Mouse (Mus musculus) urinary bladder, adult 18-20 months (tissue): ENCODE results near the gene Catsper2.

Experiments used
- DNase-seq, 2 experiments: peaks; one replicate each; pipeline ENCODE4 v3.0.0; 2022; ENCODE audit warnings: low spot score in 2 of 2, mixed read lengths in 2 of 2

The Catsper2 gene

DNA sequence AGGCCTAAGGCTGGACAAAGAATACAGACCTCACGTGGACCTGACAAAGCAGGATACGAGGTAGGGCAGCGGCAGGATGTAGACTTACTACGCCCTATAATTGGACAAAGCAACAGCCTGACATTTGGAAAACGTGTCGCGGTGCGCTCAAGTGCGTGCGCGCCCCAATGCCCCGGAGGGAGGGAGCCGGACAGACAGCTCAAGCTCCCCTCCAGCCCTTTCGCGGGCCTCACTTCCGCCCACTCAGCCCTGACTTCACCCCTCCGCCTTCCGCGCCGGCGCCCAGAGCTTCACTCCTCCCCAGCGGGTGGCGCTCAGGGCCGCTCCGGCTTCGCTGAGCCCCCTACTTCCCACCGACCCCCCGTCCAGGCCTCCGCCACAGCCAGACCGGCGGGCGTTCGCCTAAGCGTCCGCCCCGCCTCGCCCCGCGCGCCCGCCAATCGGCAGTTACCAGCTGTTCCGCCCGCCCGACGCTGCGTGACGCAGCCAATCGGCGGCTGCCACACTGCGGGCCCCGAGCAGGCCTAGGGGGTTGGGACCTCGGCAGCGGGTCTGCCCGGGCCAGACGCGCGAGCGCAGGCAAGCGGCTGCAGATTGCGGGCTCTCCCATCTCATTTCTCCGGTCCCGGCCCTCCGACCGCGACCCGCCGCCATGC lies at the start of gene Catsper2, which contains the start of gene Pdia3:
TSS of gene Catsper2 (minus strand) at position 406 of the 656 bp plus-strand sequence.
TSS of gene Pdia3 (plus strand) at position 389 of the 656 bp plus-strand sequence.
- peak; percentile 89 to 96 for DNase-seq

GRCm38 (mm10) chr2:121460071-121460470 lies 46.5 kb upstream of the Catsper2 start:
- no peak for DNase-seq

GRCm38 (mm10) chr2:121456692-121457642 lies 43.4 kb upstream of the Catsper2 start, which contains the start of gene Serinc4:
Serinc4 (minus strand) TSS chr2:121456781.
- DNase-seq, result peak; percentile 73 to 82

- no peak for DNase-seq
Measured at GRCm38 (mm10) chr2:121455534-121455933, 41.9 kb upstream of the Catsper2 start.

DNA sequence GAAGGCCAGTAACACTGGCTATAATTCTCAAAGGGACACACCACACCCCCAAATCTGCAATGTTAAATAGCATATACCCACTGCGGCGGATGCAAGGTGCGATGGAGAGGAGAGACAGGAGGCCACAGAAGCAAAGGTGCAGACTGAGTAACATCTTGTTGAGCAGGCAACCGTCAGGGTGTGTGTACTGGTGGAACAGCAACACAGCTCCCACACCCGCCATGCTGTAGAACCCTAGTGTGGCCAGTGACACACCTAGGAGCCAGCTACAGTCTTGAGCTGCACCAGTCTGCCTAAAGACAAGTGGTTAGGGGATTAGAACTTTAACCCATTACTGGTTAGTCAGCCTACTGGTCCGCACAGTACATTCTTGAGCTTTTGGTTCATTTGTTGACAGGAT lies 40.3 kb upstream of the Catsper2 start:
- DNase-seq, result no peak

DNA sequence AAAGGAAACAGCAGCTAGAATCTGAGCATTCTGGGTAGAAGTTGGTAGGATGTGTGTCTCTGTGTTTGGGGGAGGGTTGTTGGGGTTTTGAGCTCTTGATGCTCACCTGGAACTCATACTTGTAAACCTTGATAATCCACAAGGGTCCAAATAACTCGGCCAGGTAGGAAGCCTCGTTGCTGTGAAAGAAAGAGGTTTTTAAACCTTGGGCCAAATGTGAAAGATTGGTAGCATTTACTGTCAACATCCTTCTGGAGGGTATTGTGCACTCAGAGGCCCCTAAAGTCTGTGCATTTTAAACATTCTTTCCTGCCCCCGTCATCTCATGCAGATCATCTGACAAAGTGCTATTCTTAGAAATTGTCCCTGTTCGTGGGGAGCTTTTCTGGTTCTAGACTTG lies 39.4 kb upstream of the Catsper2 start, which contains the start of gene Hypk:
TSS of gene Hypk (plus strand) at position 301 of the 400 bp plus-strand sequence.
- no peak for DNase-seq

DNA sequence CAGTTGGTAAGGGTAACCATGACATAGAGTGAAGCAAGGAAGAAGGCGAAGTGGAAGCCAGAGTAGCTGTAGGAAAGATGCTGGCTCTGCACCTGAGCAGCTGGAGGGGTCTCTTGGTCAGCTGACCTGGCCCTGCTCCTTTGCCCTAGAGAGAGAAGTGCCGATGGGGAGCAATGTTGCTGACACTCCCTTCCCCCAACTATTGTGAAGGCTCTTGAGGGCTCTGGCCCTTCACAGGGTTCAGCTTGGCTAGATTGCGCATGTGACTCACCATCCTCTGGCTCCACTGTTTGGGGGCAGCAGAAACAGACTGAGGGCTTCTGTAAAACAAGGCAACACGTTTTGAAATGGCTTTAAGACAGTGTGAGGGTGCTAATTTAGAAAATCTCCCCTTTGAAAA lies 38.8 kb upstream of the Catsper2 start:
- no peak for DNase-seq

GRCm38 (mm10) chr2:121450093-121450492 lies 36.5 kb upstream of the Catsper2 start:
- no peak for DNase-seq

DNA sequence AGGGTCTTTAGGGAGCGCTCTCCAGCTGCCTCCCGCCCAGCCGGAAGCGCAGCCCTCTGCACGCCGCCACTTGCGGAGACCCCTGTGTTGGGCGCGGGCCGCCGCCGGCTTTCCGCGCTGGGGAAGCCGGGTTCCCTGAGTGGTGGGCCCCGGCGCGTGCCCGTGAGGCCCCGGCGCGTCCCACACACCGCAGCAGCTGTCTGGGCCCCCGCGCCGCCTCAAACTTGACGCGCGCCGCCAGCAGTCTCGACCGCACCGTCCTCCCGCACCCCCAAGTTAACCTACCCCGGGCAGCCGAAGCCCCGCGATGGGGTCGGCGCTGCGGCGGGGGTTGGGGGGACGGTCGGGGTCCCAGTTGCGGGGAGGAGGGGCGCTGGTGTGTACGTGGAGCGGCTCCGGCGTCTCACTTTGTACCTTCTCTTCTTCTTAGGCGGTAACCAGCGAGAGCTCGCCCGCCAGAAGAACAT lies 36.0 kb upstream of the Catsper2 start:
- no peak for DNase-seq

DNA sequence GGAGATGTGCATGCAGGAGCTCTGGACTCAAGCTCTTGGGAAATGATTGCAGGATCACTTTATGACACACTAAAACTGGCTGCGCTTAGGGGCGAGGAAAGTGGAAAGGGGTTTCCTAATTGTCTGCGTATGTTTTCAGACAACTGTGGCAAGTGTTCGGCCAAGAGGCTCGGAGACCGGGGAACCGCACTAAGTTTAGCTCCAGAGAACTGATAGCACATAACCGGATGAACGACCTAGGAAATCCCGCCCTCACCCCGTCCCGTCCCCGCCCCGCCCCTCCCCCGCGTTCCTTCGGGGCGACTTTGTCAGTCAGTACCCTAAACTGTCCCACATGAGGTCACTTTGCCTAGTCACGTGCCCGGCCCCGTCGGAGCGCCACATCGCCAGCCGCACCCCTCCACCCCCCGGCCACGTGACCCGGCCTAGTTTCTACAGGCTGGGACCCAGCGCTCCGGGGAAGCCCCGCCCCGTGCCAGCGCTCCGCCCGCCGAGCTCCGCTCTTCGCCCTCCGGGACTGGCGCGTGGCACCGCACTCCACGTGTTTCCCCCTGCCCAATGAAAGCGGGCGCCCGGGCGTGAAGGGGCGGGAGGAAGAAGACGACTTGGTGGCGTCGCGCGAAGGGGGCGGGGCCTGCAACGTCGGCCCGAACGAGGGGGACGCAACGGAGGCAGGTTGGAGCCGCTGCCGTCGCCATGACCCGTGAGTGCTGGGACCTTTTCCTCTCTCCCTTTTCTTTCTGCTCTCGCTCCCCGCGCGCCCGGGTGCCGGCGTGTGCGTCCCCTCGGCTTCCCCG lies 35.3 kb upstream of the Catsper2 start, which contains the start of gene Serf2:
TSS of gene Serf2 (plus strand) at position 457 of the 797 bp plus-strand sequence.
- DNase-seq, result peak; percentile 98 to 100

- no peak for DNase-seq
Measured at GRCm38 (mm10) chr2:121448136-121448535, 34.5 kb upstream of the Catsper2 start.

- no peak for DNase-seq
Measured at GRCm38 (mm10) chr2:121447006-121447405, 33.4 kb upstream of the Catsper2 start.

- DNase-seq, result no peak
Measured at GRCm38 (mm10) chr2:121446506-121446905, 32.9 kb upstream of the Catsper2 start.

DNA sequence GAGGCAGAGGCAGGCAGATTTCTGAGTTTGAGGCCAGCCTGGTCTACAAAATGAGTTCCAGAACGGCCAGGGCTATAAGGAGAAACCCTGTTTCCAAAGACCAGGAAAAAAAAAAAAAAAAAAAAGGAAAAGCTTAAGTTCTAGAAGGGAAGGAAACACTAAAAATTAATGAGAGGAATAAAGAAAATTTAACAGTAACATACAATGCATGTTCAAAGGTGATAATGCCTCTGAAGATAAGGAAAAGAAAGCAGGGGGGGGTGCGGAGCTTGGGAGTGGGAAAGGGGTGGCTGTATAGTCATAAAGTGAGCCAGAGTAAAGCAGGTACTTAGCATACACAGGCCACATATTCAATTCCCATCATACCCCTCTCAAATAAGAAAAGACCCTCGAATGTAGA lies 31.5 kb upstream of the Catsper2 start:
- no peak for DNase-seq

- DNase-seq, result no peak
Measured at GRCm38 (mm10) chr2:121444178-121444577, 30.6 kb upstream of the Catsper2 start, which contains the start of gene Ell3. Ell3 (minus strand) TSS chr2:121444278.

DNA sequence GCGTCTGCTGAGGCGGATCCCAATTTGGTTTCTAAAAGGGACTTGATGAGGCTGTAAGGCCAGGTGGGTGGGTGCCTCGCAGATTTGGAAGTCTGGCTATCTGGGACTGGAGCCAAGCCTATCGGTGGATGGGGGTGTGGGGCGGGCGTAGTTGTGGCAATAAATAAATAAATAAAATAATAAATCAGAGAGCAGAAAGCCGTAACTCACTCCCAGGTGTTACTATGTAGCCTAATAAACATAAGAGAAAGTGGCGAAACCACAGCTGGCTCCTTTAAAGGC lies 29.4 kb upstream of the Catsper2 start:
- no peak for DNase-seq

GRCm38 (mm10) chr2:121442259-121443067 lies 28.9 kb upstream of the Catsper2 start:
- peak; percentile 76 for DNase-seq

- no peak for DNase-seq
Measured at GRCm38 (mm10) chr2:121441800-121442199, 28.2 kb upstream of the Catsper2 start.

- no peak for DNase-seq
Measured at GRCm38 (mm10) chr2:121440834-121441605, 27.4 kb upstream of the Catsper2 start.

DNA sequence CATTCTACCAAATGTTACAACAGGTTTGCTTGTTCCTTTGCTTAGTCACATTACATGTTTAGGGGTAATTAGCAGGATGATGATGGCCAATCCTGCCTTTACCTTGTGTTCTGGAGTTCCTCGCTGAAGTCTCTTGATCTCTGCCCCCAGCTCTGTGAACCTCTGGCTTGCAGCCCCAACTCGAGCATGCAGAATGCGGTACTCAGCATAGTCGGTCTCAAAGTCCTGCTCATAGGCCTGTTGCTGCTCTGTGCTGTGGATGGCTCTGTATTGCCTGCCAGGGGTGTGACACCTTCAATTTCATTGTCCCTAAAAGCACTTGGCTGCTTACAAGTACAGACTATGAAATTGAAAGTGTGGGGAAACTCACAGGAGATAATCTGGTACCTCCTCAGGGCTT lies 26.2 kb upstream of the Catsper2 start:
- no peak for DNase-seq
